Mouse (Mus musculus): ENCODE measurements around the gene Arsg.
A peak's percentile ranks its signal among the peaks of the same experiment; 100 is the strongest.

The Arsg gene

GRCm38 (mm10) chr11:109546305-109547001, 73.3 kb downstream of the Arsg start:
- no peak for DNase-seq (ENCODE audit: low spot score)

GRCm38 (mm10) chr11:109547652-109548051, 74.5 kb downstream of the Arsg start:
- no peak for DNase-seq (ENCODE audit: low spot score)

GRCm38 (mm10) chr11:109549599-109550290, 76.6 kb downstream of the Arsg start:
- no peak for DNase-seq (ENCODE audit: low spot score)

- DNase-seq (ENCODE audit: low spot score): no peak
These were observed 80.7 kb downstream of the Arsg start for GRCm38 (mm10) chr11:109553921-109554320.

GRCm38 (mm10) chr11:109554443-109554842, 81.3 kb downstream of the Arsg start:
- no peak for DNase-seq (ENCODE audit: low spot score)

GRCm38 (mm10) chr11:109556130-109556529, 83.0 kb downstream of the Arsg start:
- DNase-seq (ENCODE audit: low spot score): no peak

- no peak for DNase-seq (ENCODE audit: low spot score)
These were observed 84.2 kb downstream of the Arsg start for GRCm38 (mm10) chr11:109557419-109557818.

GRCm38 (mm10) chr11:109559241-109559640, 86.1 kb downstream of the Arsg start:
- no peak for DNase-seq (ENCODE audit: low spot score)

GRCm38 (mm10) chr11:109560793-109561257, 87.7 kb downstream of the Arsg start:
- peak; percentile 13 for DNase-seq (ENCODE audit: low spot score)

- DNase-seq (ENCODE audit: low spot score): no peak
These were observed 88.3 kb downstream of the Arsg start for GRCm38 (mm10) chr11:109561445-109561844.

- no peak for DNase-seq (ENCODE audit: low spot score)
These were observed 90.5 kb downstream of the Arsg start for GRCm38 (mm10) chr11:109563708-109564107.

- no peak for DNase-seq (ENCODE audit: low spot score)
These were observed 91.5 kb downstream of the Arsg start for GRCm38 (mm10) chr11:109564466-109565214.

GRCm38 (mm10) chr11:109569007-109569618, 95.9 kb downstream of the Arsg start:
- DNase-seq (ENCODE audit: low spot score): no peak

- DNase-seq (ENCODE audit: low spot score): no peak
These were observed 96.6 kb downstream of the Arsg start for GRCm38 (mm10) chr11:109569809-109570208.

- DNase-seq (ENCODE audit: low spot score): no peak
These were observed 98.9 kb downstream of the Arsg start for GRCm38 (mm10) chr11:109572051-109572450.

GRCm38 (mm10) chr11:109574604-109575003, 101.4 kb downstream of the Arsg start:
- DNase-seq (ENCODE audit: low spot score): no peak

GRCm38 (mm10) chr11:109575832-109576231, 102.7 kb downstream of the Arsg start:
- DNase-seq (ENCODE audit: low spot score): no peak

- no peak for DNase-seq (ENCODE audit: low spot score)
These were observed 105.4 kb downstream of the Arsg start for GRCm38 (mm10) chr11:109578536-109578935.

GRCm38 (mm10) chr11:109579999-109580398, 106.8 kb downstream of the Arsg start:
- no peak for DNase-seq (ENCODE audit: low spot score)

- DNase-seq (ENCODE audit: low spot score): no peak
These were observed 110.8 kb downstream of the Arsg start for GRCm38 (mm10) chr11:109583986-109584385.

- DNase-seq (ENCODE audit: low spot score): peak; percentile 86
These were observed 111.9 kb downstream of the Arsg start for GRCm38 (mm10) chr11:109584843-109585713.

All from adipocyte (in vitro differentiated cells).